Mouse (Mus musculus): Measurements from ENCODE around the gene Pkib. TPM values are rescaled to one million over a fixed set of nuclear protein-coding genes. Genes with fewer than 3 reads are reported as not detected.

Pkib gene
- polyA plus RNA-seq, 1 experiment from 2014 or later, result 2.3 TPM

GRCm38 (mm10) chr10:57632868-57633240 lies 1.1 kb downstream of the Pkib start:
- Histone ChIP-seq H3K9me3 (replicated peaks; ENCODE audit: control insufficient read depth, low read length) (no peaks in the 10 kb centered on the region), H3K4me3 (ENCODE audit: low read depth, low read length) (no peak overlapping the region), H3K9ac (replicated peaks; ENCODE audit: low read length) (no peak overlapping the region), H3K27me3 (ENCODE audit: control insufficient read depth, insufficient read depth, low read length) (peaks cover 8% of the 10 kb centered on the region; the same call in 1 of the 2 replicates), H3K4me1 (ENCODE audit: control insufficient read depth, insufficient read depth, low read length) (no peaks in the 10 kb centered on the region), H3K36me3 (replicated peaks; ENCODE audit: control insufficient read depth, insufficient read depth, low read depth, low read length) (no peaks in the 10 kb centered on the region), H3K4me2 (ENCODE audit: low read depth, low read length) (no peak overlapping the region; the same call in 1 of the 2 replicates), H3K27ac (replicated peaks; ENCODE audit: low read depth, low read length) (no peak overlapping the region)
- DNase-seq (ENCODE audit: low spot score), result no peak
- no peak for ATAC-seq (replicated peaks; ENCODE audit: insufficient number of reproducible peaks, low FRiP score, low TSS enrichment, low read depth)
- 79% methylated on average over 4 of the region's 4 CpGs for whole genome bisulfite sequencing

GRCm38 (mm10) chr10:57636970-57637369 lies 5.2 kb downstream of the Pkib start:
- Histone ChIP-seq H3K4me3 (ENCODE audit: low read depth, low read length) (no peak overlapping the region), H3K4me2 (ENCODE audit: low read depth, low read length) (no peak overlapping the region), H3K36me3 (replicated peaks; ENCODE audit: control insufficient read depth, insufficient read depth, low read depth, low read length) (no peaks in the 10 kb centered on the region), H3K4me1 (ENCODE audit: control insufficient read depth, insufficient read depth, low read length) (no peaks in the 10 kb centered on the region), H3K9me3 (replicated peaks; ENCODE audit: control insufficient read depth, low read length) (no peaks in the 10 kb centered on the region), H3K27me3 (ENCODE audit: control insufficient read depth, insufficient read depth, low read length) (peaks cover 7% of the 10 kb centered on the region; the same call in 1 of the 2 replicates), H3K27ac (replicated peaks; ENCODE audit: low read depth, low read length) (no peak overlapping the region), H3K9ac (replicated peaks; ENCODE audit: low read length) (no peak overlapping the region)
- DNase-seq (ENCODE audit: low spot score) (no peak), ATAC-seq (replicated peaks; ENCODE audit: insufficient number of reproducible peaks, low FRiP score, low TSS enrichment, low read depth) (no peak)
- 56% methylated on average over 4 of the region's 4 CpGs for WGBS

GRCm38 (mm10) chr10:57638250-57638649 lies 6.5 kb downstream of the Pkib start:
- Histone ChIP-seq H3K4me2 (ENCODE audit: low read depth, low read length) (no peak overlapping the region), H3K27me3 (ENCODE audit: control insufficient read depth, insufficient read depth, low read length) (no peaks in the 10 kb centered on the region), H3K9ac (replicated peaks; ENCODE audit: low read length) (no peak overlapping the region), H3K4me3 (ENCODE audit: low read depth, low read length) (no peak overlapping the region), H3K9me3 (replicated peaks; ENCODE audit: control insufficient read depth, low read length) (no peaks in the 10 kb centered on the region), H3K27ac (replicated peaks; ENCODE audit: low read depth, low read length) (no peak overlapping the region), H3K4me1 (ENCODE audit: control insufficient read depth, insufficient read depth, low read length) (no peaks in the 10 kb centered on the region), H3K36me3 (replicated peaks; ENCODE audit: control insufficient read depth, insufficient read depth, low read depth, low read length) (no peaks in the 10 kb centered on the region)
- DNase-seq (ENCODE audit: low spot score) (no peak), ATAC-seq (replicated peaks; ENCODE audit: insufficient number of reproducible peaks, low FRiP score, low TSS enrichment, low read depth) (no peak)
- 89% methylated on average over 4 of the region's 4 CpGs for WGBS

GRCm38 (mm10) chr10:57639540-57639939 lies 7.8 kb downstream of the Pkib start:
- H3K9me3 ChIP-seq (replicated peaks; ENCODE audit: control insufficient read depth, low read length), result no peaks in the 10 kb centered on the region
- 76% methylated on average over 3 of the region's 3 CpGs for WGBS
- no peak overlapping the region for H3K27ac ChIP-seq (replicated peaks; ENCODE audit: low read depth, low read length)
- H3K4me3 ChIP-seq (ENCODE audit: low read depth, low read length), result no peak overlapping the region
- H3K36me3 ChIP-seq (replicated peaks; ENCODE audit: control insufficient read depth, insufficient read depth, low read depth, low read length), result no peaks in the 10 kb centered on the region
- H3K4me2 ChIP-seq (ENCODE audit: low read depth, low read length), result no peak overlapping the region
- no peak overlapping the region for H3K9ac ChIP-seq (replicated peaks; ENCODE audit: low read length)
- no peaks in the 10 kb centered on the region for H3K27me3 ChIP-seq (ENCODE audit: control insufficient read depth, insufficient read depth, low read length)
- no peak for ATAC-seq (replicated peaks; ENCODE audit: insufficient number of reproducible peaks, low FRiP score, low TSS enrichment, low read depth)
- no peak for DNase-seq (ENCODE audit: low spot score)
- no peaks in the 10 kb centered on the region for H3K4me1 ChIP-seq (ENCODE audit: control insufficient read depth, insufficient read depth, low read length)

GRCm38 (mm10) chr10:57653297-57653696 lies 21.5 kb downstream of the Pkib start:
- 97% methylated on average over 1 of the region's 1 CpGs for WGBS
- Histone ChIP-seq H3K9ac (replicated peaks; ENCODE audit: low read length) (no peak overlapping the region), H3K27ac (replicated peaks; ENCODE audit: low read depth, low read length) (no peak overlapping the region), H3K4me3 (ENCODE audit: low read depth, low read length) (no peak overlapping the region), H3K9me3 (replicated peaks; ENCODE audit: control insufficient read depth, low read length) (no peaks in the 10 kb centered on the region), H3K4me1 (ENCODE audit: control insufficient read depth, insufficient read depth, low read length) (no peaks in the 10 kb centered on the region), H3K27me3 (ENCODE audit: control insufficient read depth, insufficient read depth, low read length) (no peaks in the 10 kb centered on the region), H3K4me2 (ENCODE audit: low read depth, low read length) (no peak overlapping the region), H3K36me3 (replicated peaks; ENCODE audit: control insufficient read depth, insufficient read depth, low read depth, low read length) (no peaks in the 10 kb centered on the region)
- DNase-seq (ENCODE audit: low spot score), result no peak
- no peak for ATAC-seq (replicated peaks; ENCODE audit: insufficient number of reproducible peaks, low FRiP score, low TSS enrichment, low read depth)

- ATAC-seq (replicated peaks; ENCODE audit: insufficient number of reproducible peaks, low FRiP score, low TSS enrichment, low read depth) (no peak), DNase-seq (ENCODE audit: low spot score) (no peak)
- H3K4me2 ChIP-seq (ENCODE audit: low read depth, low read length), result no peak overlapping the region
- no peaks in the 10 kb centered on the region for H3K9me3 ChIP-seq (replicated peaks; ENCODE audit: control insufficient read depth, low read length)
- WGBS, result 91% methylated on average over 3 of the region's 3 CpGs
- H3K4me1 ChIP-seq (ENCODE audit: control insufficient read depth, insufficient read depth, low read length), result no peaks in the 10 kb centered on the region
- H3K36me3 ChIP-seq (replicated peaks; ENCODE audit: control insufficient read depth, insufficient read depth, low read depth, low read length), result no peaks in the 10 kb centered on the region
- no peak overlapping the region for H3K4me3 ChIP-seq (ENCODE audit: low read depth, low read length)
- no peaks in the 10 kb centered on the region for H3K27me3 ChIP-seq (ENCODE audit: control insufficient read depth, insufficient read depth, low read length)
- no peak overlapping the region for H3K9ac ChIP-seq (replicated peaks; ENCODE audit: low read length)
- H3K27ac ChIP-seq (replicated peaks; ENCODE audit: low read depth, low read length), result no peak overlapping the region
These were observed 28.7 kb downstream of the Pkib start for GRCm38 (mm10) chr10:57660505-57660904.

- no peaks in the 10 kb centered on the region for H3K27me3 ChIP-seq (ENCODE audit: control insufficient read depth, insufficient read depth, low read length)
- no peaks in the 10 kb centered on the region for H3K4me1 ChIP-seq (ENCODE audit: control insufficient read depth, insufficient read depth, low read length)
- no peak overlapping the region for H3K9ac ChIP-seq (replicated peaks; ENCODE audit: low read length)
- H3K4me3 ChIP-seq (ENCODE audit: low read depth, low read length), result no peak overlapping the region
- H3K4me2 ChIP-seq (ENCODE audit: low read depth, low read length), result no peak overlapping the region
- H3K27ac ChIP-seq (replicated peaks; ENCODE audit: low read depth, low read length), result no peak overlapping the region
- ATAC-seq (replicated peaks; ENCODE audit: insufficient number of reproducible peaks, low FRiP score, low TSS enrichment, low read depth) (no peak), DNase-seq (ENCODE audit: low spot score) (no peak)
- no peaks in the 10 kb centered on the region for H3K36me3 ChIP-seq (replicated peaks; ENCODE audit: control insufficient read depth, insufficient read depth, low read depth, low read length)
- 94% methylated on average over 1 of the region's 1 CpGs for WGBS
- H3K9me3 ChIP-seq (replicated peaks; ENCODE audit: control insufficient read depth, low read length), result no peaks in the 10 kb centered on the region
These were observed 32.0 kb downstream of the Pkib start for GRCm38 (mm10) chr10:57663758-57664157.

GRCm38 (mm10) chr10:57664253-57664652 lies 32.5 kb downstream of the Pkib start:
- ATAC-seq (replicated peaks; ENCODE audit: insufficient number of reproducible peaks, low FRiP score, low TSS enrichment, low read depth) (no peak), DNase-seq (ENCODE audit: low spot score) (no peak)
- 91% methylated on average over 2 of the region's 2 CpGs for WGBS
- Histone ChIP-seq H3K36me3 (replicated peaks; ENCODE audit: control insufficient read depth, insufficient read depth, low read depth, low read length) (no peaks in the 10 kb centered on the region), H3K27me3 (ENCODE audit: control insufficient read depth, insufficient read depth, low read length) (no peaks in the 10 kb centered on the region), H3K9ac (replicated peaks; ENCODE audit: low read length) (no peak overlapping the region), H3K27ac (replicated peaks; ENCODE audit: low read depth, low read length) (no peak overlapping the region), H3K9me3 (replicated peaks; ENCODE audit: control insufficient read depth, low read length) (no peaks in the 10 kb centered on the region), H3K4me1 (ENCODE audit: control insufficient read depth, insufficient read depth, low read length) (no peaks in the 10 kb centered on the region), H3K4me3 (ENCODE audit: low read depth, low read length) (no peak overlapping the region), H3K4me2 (ENCODE audit: low read depth, low read length) (no peak overlapping the region)
